Comparison of ENCODE assay signal across 9 mouse cellular contexts in the genomic region with DNA sequence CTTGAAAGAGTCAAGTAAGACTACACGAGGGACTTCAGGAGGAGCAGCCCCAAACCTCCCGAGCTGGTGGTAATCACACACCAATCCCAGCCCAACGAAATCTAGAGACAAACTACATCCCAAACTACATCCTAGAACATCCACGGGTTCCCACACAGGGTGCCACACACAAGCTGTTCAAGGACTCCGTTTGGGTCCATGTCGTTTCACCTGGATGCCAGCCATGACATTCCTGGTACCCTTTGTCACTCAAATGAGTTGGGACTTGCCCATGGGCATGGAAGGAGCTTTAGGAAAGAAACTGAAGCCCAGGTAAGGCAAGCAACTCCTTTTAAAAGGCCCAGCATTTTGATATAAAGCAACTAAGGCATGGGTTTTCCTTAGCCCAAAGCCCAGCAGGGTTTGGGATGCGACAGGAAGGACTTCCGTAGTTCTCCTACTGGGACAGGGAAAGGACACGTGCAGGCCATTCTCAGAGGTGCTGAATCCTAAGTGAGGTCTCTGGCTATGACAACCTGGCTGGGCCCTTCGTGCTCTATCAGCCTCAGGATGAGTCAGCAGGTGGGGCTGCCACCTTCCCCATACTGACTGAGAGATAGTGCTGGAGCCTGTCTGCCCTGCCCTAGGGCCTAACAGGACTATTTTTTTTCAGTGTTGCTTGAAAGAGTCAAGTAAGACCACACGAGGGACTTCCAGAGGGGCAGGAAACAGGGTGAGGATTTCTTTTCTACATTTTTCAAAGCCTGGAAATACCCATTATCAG. TPM values are rescaled to one million over a fixed set of nuclear protein-coding genes. Genes with fewer than 3 reads are reported as not detected.
DNase-seq lines count a peak whose midpoint lies in the region; ATAC-seq and TF ChIP-seq lines count a peak whose summit lies in the region.
"Had no signal": no experiment of that assay in that cellular context is flagged by ENCODE, and none has a peak within 500 bp of the region (broad histone marks: within the 10 kb centered on the region; RNA-seq: fewer than 3 reads in every experiment).

No protein-coding gene starts in this region.

- H3K9me3 ChIP-seq in heart, embryonic 12.5 days (replicated peaks), result no peaks in the 10 kb centered on the region
- H3K9me3 ChIP-seq in stomach, postnatal 0 days (ENCODE audit: control insufficient read depth, low read length), result no peaks in the 10 kb centered on the region
- H3K9me3 ChIP-seq: limb, embryonic 12.5 days had no signal

- H3K4me1 ChIP-seq in heart, embryonic 12.5 days (replicated peaks), result peaks cover 93% of the 10 kb centered on the region
- peaks cover 22% of the 10 kb centered on the region for H3K4me1 ChIP-seq in stomach, postnatal 0 days (replicated peaks; ENCODE audit: control insufficient read depth, insufficient read depth)

- WGBS in heart, embryonic 12.5 days, result 64% methylated on average over 11 of the region's 11 CpGs
- 52% methylated on average over 11 of the region's 11 CpGs for WGBS in stomach, postnatal 0 days

- H3K27ac ChIP-seq in heart, embryonic 12.5 days (ENCODE audit: poor library complexity, severe bottlenecking), result peak overlapping the region; percentile 29; the same call in 1 of the 2 replicates
- peak overlapping the region; percentile 91 for H3K27ac ChIP-seq in stomach, postnatal 0 days (replicated peaks)

- H3K27me3 ChIP-seq in heart, embryonic 12.5 days (replicated peaks), result no peaks in the 10 kb centered on the region
- H3K27me3 ChIP-seq in stomach, postnatal 0 days (ENCODE audit: control insufficient read depth, insufficient read depth, low read length), result no peaks in the 10 kb centered on the region

- peak; percentile 66 for ATAC-seq in heart, embryonic 12.5 days (ENCODE audit: insufficient number of reproducible peaks, low FRiP score)
- ATAC-seq in stomach, postnatal 0 days (ENCODE audit: low FRiP score, low TSS enrichment), result no peak

- DNase-seq in spleen, adult 12 weeks (ENCODE audit: low spot score), result peak; percentile 61
- DNase-seq in spleen, adult 18-20 months, result no peak
- DNase-seq in liver, result peak; percentile 83
- peak; percentile 55 for DNase-seq in stomach, postnatal 0 days (ENCODE audit: low spot score)
- DNase-seq in retina, embryonic 14.5 days (ENCODE audit: low spot score), result no peak
- DNase-seq in gastrocnemius, postnatal 25 days, result no peak
- DNase-seq in embryo, embryonic 11 days, result no peak

- peak overlapping the region; percentile 71; the same call in 1 of the 2 replicates for H3K9ac ChIP-seq in heart, embryonic 12.5 days
- H3K9ac ChIP-seq in stomach, postnatal 0 days (ENCODE audit: low read length), result peak overlapping the region; percentile 61
- H3K9ac ChIP-seq: limb, embryonic 12.5 days had no signal

- peak overlapping the region; percentile 77 for H3K4me2 ChIP-seq in heart, embryonic 12.5 days
- peak overlapping the region; percentile 75 for H3K4me2 ChIP-seq in stomach, postnatal 0 days (replicated peaks; ENCODE audit: low read depth)

- TF ChIP-seq EP300 in stomach, postnatal 0 days (optimal IDR thresholded peaks at IDR 0.05), result no peak

- peak overlapping the region; percentile 48 for H3K4me3 ChIP-seq in heart, embryonic 12.5 days
- peak overlapping the region; percentile 44 for H3K4me3 ChIP-seq in stomach, postnatal 0 days (ENCODE audit: low read depth, low read length)

- TF ChIP-seq CTCF in stomach, postnatal 0 days (IDR thresholded peaks at IDR 0.05; ENCODE audit: low read depth), result peak; percentile 9; the same call in 1 of the 2 replicates

- H3K36me3 ChIP-seq in heart, embryonic 12.5 days, result 0 out of 2 replicates have a peak, but pooled peaks cover 5% of the 10 kb centered on the region
- no peaks in the 10 kb centered on the region; the same call in 1 of the 2 replicates for H3K36me3 ChIP-seq in stomach, postnatal 0 days (ENCODE audit: control insufficient read depth, insufficient read depth, low read length)
- H3K36me3 ChIP-seq: limb, embryonic 12.5 days had no signal

RNA-seq across cellular contexts. Expression of a gene that starts 1.7 kb away (rescaled TPM):
- 46.6 and 49.8 TPM in 2 replicates for polyA plus RNA-seq in heart, embryonic 12.5 days (2016; fragmentation: Nextera tagmentation; extraction: Ambion mirVana)
- polyA plus RNA-seq in stomach, postnatal 0 days (2015; fragmentation: Nextera tagmentation; extraction: Ambion mirVana), result 123 and 131 TPM in 2 replicates
- 10 to 100 TPM; 23.7 to 31.5 TPM for total RNA-seq in gastrocnemius, postnatal 25 days (2021)

RNA-seq across cellular contexts. Expression of a gene that starts 34.1 kb away (rescaled TPM):
- not detected in 2 replicates for polyA plus RNA-seq in heart, embryonic 12.5 days (2016; fragmentation: Nextera tagmentation; extraction: Ambion mirVana)
- 0.39 and 0.73 TPM in 2 replicates for polyA plus RNA-seq in stomach, postnatal 0 days (2015; fragmentation: Nextera tagmentation; extraction: Ambion mirVana)
- total RNA-seq in gastrocnemius, postnatal 25 days (2021), result not detected
- polyA plus RNA-seq: limb, embryonic 12.5 days had no signal

RNA-seq across cellular contexts. Expression of a gene that starts 49.0 kb away (rescaled TPM):
- polyA plus RNA-seq in heart, embryonic 12.5 days (2016; fragmentation: Nextera tagmentation; extraction: Ambion mirVana), result not detected in 2 replicates
- not detected in 2 replicates for polyA plus RNA-seq in stomach, postnatal 0 days (2015; fragmentation: Nextera tagmentation; extraction: Ambion mirVana)
- total RNA-seq in gastrocnemius, postnatal 25 days (2021), result not detected
- polyA plus RNA-seq: limb, embryonic 12.5 days had no signal

Comparison
In these comparisons a context has a peak if more than half of its experiments do, and no peak if none do; other contexts are left out.
1. DNase-seq: peak in spleen, adult 12 weeks (single experiment), liver (single experiment) and stomach, postnatal 0 days (single experiment); none in spleen, adult 18-20 months (0 of 2), retina, embryonic 14.5 days (single experiment), gastrocnemius, postnatal 25 days (single experiment) and embryo, embryonic 11 days (single experiment).